Mouse (Mus musculus) heart, postnatal 0 days (tissue): Measurements from ENCODE around the gene Skida1. TPM values are rescaled to one million over a fixed set of nuclear protein-coding genes. Genes with fewer than 3 reads are reported as not detected.

Experiments
- ATAC-seq: fragments of 200-750 bp; cut with Nextera tagmentation; 2 replicates; pipeline ENCODE4 v1.8.0; 2017; ENCODE audit warnings: low read depth, moderate number of reproducible peaks, moderate library complexity; ENCODE audit not compliant: insufficient read depth
- DNase-seq: peaks from one replicate; pipeline ENCODE4 v3.0.0-alpha.2; 2016; ENCODE audit warnings: low spot score
- H3K27ac ChIP-seq: fragments of 300-500 bp; sonication (generic); 2 replicates; pipeline ENCODE4 v1.5.1; 2014; ENCODE audit warnings: low read depth, mild to moderate bottlenecking
- H3K27me3 ChIP-seq: fragments of 300-500 bp; sonication (generic); 2 replicates; pipeline ENCODE4 v1.6.1; 2014; ENCODE audit warnings: low read length, mixed read lengths; ENCODE audit not compliant: control insufficient read depth, insufficient read depth
- H3K36me3 ChIP-seq: fragments of 300-500 bp; sonication (generic); replicated peaks from 2 replicates; pipeline ENCODE4 v1.6.1; 2014; ENCODE audit warnings: low read length, mixed read lengths; ENCODE audit not compliant: control insufficient read depth, insufficient read depth
- H3K4me1 ChIP-seq: fragments of 300-500 bp; sonication (generic); 2 replicates; pipeline ENCODE4 v1.6.1; 2014; ENCODE audit warnings: antibody characterized with exemption; ENCODE audit not compliant: control insufficient read depth, insufficient read depth
- H3K4me2 ChIP-seq: fragments of 300-500 bp; sonication (generic); 2 replicates; pipeline ENCODE4 v1.6.1; 2014; ENCODE audit warnings: low read depth, mild to moderate bottlenecking, low read length, moderate library complexity
- H3K4me3 ChIP-seq: fragments of 300-500 bp; sonication (generic); 2 replicates; pipeline ENCODE4 v1.5.1; 2014; ENCODE audit warnings: low read depth, low read length
- H3K9ac ChIP-seq: fragments of 300-500 bp; sonication (generic); replicated peaks from 2 replicates; pipeline ENCODE4 v1.6.1; 2014; ENCODE audit warnings: low read depth, low read length, mixed read lengths
- H3K9me3 ChIP-seq: fragments of 300-500 bp; sonication (generic); replicated peaks from 2 replicates; pipeline ENCODE4 v1.6.1; 2016; ENCODE audit warnings: low read length; ENCODE audit not compliant: control insufficient read depth
- CTCF ChIP-seq: IDR thresholded peaks from 2 replicates; pipeline ENCODE4 v1.5.1; 2016; ENCODE audit warnings: antibody characterized with exemption, control low read depth, low read depth
- EP300 ChIP-seq: IDR thresholded peaks from 2 replicates; pipeline ENCODE4 v1.6.1; 2016; ENCODE audit warnings: antibody characterized with exemption, low read depth
- WGBS: fragments of 180-500 bp; shearing (Covaris S2); extraction: QIAGEN DNeasy Blood & Tissue Kit; methylation state at CpG from one replicate; pipeline ENCODE4 v1.1.7; 2014; 5-methylcytosine and 5-hydroxymethylcytosine counted together
- polyA plus RNA-seq: library from polyadenylated mRNA; unstranded; fragments of >200 nt; fragmentation: Nextera tagmentation; extraction: Ambion mirVana; gene quantifications from 2 replicates; pipeline ENCODE4 v1.2.1, GENCODE M21; 2015
- total RNA-seq: library from RNA; depleted of rRNA; stranded (reverse); fragments of >200 nt; gene quantifications from 2 replicates; pipeline ENCODE4 v1.2.3, GENCODE M21; 2014; ENCODE audit warnings: low replicate concordance

Gene Skida1
- total and polyA plus RNA-seq, 2 experiments from 2014 or later, result 2.2 to 7.1 TPM

DNA sequence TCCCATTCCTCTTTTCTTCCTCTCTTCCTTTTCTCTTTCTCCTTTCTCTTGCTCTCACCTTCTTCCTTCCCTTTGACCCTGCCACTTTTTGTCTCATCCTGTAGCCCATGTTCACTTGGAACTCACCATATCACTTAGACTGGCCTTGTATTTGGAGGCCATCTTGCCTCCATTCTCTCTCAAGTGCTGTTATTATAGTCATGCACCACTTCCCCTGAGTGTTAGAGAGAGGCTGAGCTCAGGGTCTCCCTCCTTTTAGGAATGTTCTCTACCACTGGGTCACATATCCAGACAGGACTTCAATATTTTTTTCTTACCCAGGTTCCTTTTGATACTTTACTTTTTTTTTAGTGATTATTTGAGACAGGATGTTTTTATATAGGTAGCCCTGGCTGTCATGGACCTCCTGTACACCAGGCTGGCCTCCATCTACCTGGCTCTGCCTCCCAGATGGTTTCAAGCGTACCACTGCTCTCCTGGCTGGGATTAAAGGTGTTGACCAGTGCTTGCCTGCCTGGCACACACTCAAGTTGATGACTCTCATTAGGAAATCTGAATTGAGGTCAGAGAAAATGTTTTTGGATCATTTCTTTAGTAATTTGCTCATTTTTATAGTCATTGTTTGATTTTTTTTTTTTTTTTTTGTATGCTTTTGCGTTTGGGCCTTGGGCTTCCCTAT lies 31.5 kb upstream of the Skida1 start:
- TF ChIP-seq CTCF (no peak), EP300 (no peak)
- H3K36me3 ChIP-seq, result peaks cover 71% of the 10 kb centered on the region

GRCm38 (mm10) chr2:18071947-18072346 lies 23.1 kb upstream of the Skida1 start:
- Histone ChIP-seq H3K4me2 (no peak overlapping the region), H3K36me3 (peaks cover 48% of the 10 kb centered on the region), H3K9ac (no peak overlapping the region), H3K4me1 (no peaks in the 10 kb centered on the region), H3K9me3 (no peaks in the 10 kb centered on the region), H3K27me3 (no peaks in the 10 kb centered on the region), H3K27ac (no peak overlapping the region), H3K4me3 (no peak overlapping the region)
- TF ChIP-seq EP300 (no peak), CTCF (no peak)
- no peak for ATAC-seq
- DNase-seq, result no peak
- 86% methylated on average over 2 of the region's 2 CpGs for WGBS

More for the DNA sequence above, 31.5 kb upstream of the Skida1 start:
- Histone ChIP-seq H3K4me3 (no peak overlapping the region), H3K27me3 (no peaks in the 10 kb centered on the region), H3K27ac (no peak overlapping the region), H3K4me2 (no peak overlapping the region), H3K9me3 (no peaks in the 10 kb centered on the region), H3K4me1 (no peaks in the 10 kb centered on the region), H3K9ac (no peak overlapping the region)
- 84% methylated on average over 2 of the region's 2 CpGs for WGBS
- DNase-seq, result no peak
- no peak for ATAC-seq

DNA sequence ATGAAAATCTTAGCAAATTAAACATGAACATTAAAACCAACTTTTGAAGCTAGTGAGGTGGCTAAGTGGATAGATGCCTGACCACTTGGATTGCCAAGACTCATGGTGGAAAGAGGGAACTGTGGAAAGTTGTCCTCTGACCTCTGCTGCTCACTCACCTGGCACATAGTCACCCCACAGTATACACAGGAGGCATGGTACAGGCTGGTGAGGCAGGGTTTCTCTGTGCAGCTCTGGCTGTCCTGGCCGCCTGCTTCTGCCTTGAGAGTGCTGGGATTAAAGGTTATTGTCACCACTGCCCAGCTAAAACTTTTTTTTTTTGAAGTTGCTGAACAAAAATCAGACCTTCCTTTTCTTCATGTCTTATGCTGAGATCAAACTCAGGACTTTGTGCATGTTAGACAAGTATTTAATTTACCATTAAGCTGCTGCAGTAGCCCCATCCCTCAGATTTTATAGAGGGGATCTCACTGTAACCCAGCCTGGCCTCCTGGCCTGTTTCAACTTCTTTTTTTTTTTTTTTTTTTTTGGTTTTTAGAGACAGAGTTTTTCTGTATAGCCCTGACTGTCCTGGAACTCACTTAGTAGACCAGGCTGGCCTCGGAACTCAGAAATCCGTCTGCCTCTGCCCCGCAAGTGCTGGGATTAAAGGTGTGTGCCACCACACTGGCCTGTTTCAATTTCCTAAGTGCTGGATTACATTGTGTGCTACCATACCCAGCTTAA lies 19.4 kb upstream of the Skida1 start:
- no peak for TF ChIP-seq CTCF
- no peak for TF ChIP-seq EP300
- no peak overlapping the region for H3K4me2 ChIP-seq
- no peaks in the 10 kb centered on the region for H3K27me3 ChIP-seq
- DNase-seq, result no peak
- no peak for ATAC-seq
- 85% methylated on average over 4 of the region's 4 CpGs for WGBS
- H3K9me3 ChIP-seq, result no peaks in the 10 kb centered on the region
- H3K9ac ChIP-seq, result no peak overlapping the region
- no peak overlapping the region for H3K4me3 ChIP-seq
- H3K4me1 ChIP-seq, result 0 out of 2 replicates have a peak, but pooled peaks cover under 1% of the 10 kb centered on the region
- 0 out of 2 replicates have a peak overlapping the region, but pooled peaks have one; percentile 39 for H3K27ac ChIP-seq
- peaks cover 24% of the 10 kb centered on the region for H3K36me3 ChIP-seq

DNA sequence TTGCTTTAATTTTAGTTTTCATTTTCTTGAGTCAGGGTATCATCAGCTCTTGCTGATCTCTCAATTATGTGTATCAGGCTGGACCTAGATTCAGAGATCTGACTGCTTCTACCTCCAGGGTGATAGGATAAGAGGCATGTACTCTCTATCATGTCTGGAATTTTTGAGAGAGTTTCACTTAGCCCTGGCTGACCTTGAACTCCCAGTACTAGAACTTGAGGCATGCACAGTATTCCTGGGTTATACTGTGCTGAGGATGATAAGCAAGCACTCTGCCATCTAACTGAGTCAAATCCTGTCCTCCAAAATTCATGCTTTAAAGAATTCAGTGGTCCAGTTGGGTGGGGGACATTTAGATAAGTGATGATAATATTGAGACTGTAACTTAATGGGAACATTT lies 17.6 kb upstream of the Skida1 start:
- no peak overlapping the region for H3K9ac ChIP-seq
- H3K4me3 ChIP-seq, result 0 out of 2 replicates have a peak overlapping the region, but pooled peaks have one; percentile 84
- no peak for TF ChIP-seq CTCF
- no peak for TF ChIP-seq EP300
- H3K4me2 ChIP-seq, result peak overlapping the region; percentile 94
- DNase-seq (no peak), ATAC-seq (no peak)
- H3K9me3 ChIP-seq, result no peaks in the 10 kb centered on the region
- 0 out of 2 replicates have a peak, but pooled peaks cover 4% of the 10 kb centered on the region for H3K4me1 ChIP-seq
- 0 out of 2 replicates have a peak overlapping the region, but pooled peaks have one; percentile 100 for H3K27ac ChIP-seq
- H3K27me3 ChIP-seq, result no peaks in the 10 kb centered on the region
- H3K36me3 ChIP-seq, result peaks cover 13% of the 10 kb centered on the region

- ATAC-seq (no peak), DNase-seq (no peak)
- 2% methylated on average over 6 of the region's 6 CpGs for WGBS
- Histone ChIP-seq H3K4me1 (0 out of 2 replicates have a peak, but pooled peaks cover 4% of the 10 kb centered on the region), H3K36me3 (peaks cover 7% of the 10 kb centered on the region), H3K9me3 (no peaks in the 10 kb centered on the region), H3K4me3 (peak overlapping the region; percentile 84), H3K27me3 (no peaks in the 10 kb centered on the region), H3K9ac (peak overlapping the region; percentile 95), H3K4me2 (peak overlapping the region; percentile 94), H3K27ac (peak overlapping the region; percentile 100)
- TF ChIP-seq EP300, result no peak
- no peak for TF ChIP-seq CTCF
Measured at GRCm38 (mm10) chr2:18065708-18066030, 16.8 kb upstream of the Skida1 start.
